Mouse (Mus musculus) liver, adult 2 months (tissue): ENCODE data around the gene Washc1. TPM values are rescaled to one million over a fixed set of nuclear protein-coding genes. Genes with fewer than 3 reads are reported as not detected.
"Not testable (repeated sequence)": the region's sequence is repeated elsewhere in the genome, so short reads cannot be mapped to it uniquely, and the experiment has no call there.

ENCODE experiments used
- DNase-seq: peaks from one replicate; pipeline ENCODE4 v3.0.0-alpha.2; 2011; ENCODE audit warnings: low read depth, low spot score; ENCODE audit errors: extremely low read depth
- H3K27ac ChIP-seq: fragments of 200-500 bp; replicated peaks from 2 replicates; pipeline ENCODE4 v1.5.1; 2012; ENCODE audit warnings: low read depth, mild to moderate bottlenecking, control low read depth, inconsistent platforms, low read length; ENCODE audit not compliant: insufficient read depth
- H3K27me3 ChIP-seq: fragments of 200-500 bp; 2 replicates; pipeline ENCODE4 v1.6.1; 2012; ENCODE audit warnings: mild to moderate bottlenecking, moderate library complexity, low read length, inconsistent platforms; ENCODE audit not compliant: control insufficient read depth, insufficient read depth
- H3K36me3 ChIP-seq: fragments of 200-500 bp; 2 replicates; pipeline ENCODE4 v1.6.1; 2012; ENCODE audit warnings: low read length, inconsistent platforms; ENCODE audit not compliant: control insufficient read depth, insufficient read depth
- H3K4me1 ChIP-seq: fragments of 200-500 bp; 2 replicates; pipeline ENCODE4 v1.6.1; 2011; ENCODE audit warnings: low read length; ENCODE audit not compliant: control insufficient read depth, insufficient read depth
- H3K4me3 ChIP-seq: fragments of 200-500 bp; 2 replicates; pipeline ENCODE4 v1.5.1; 2011; ENCODE audit warnings: low read depth, mild to moderate bottlenecking, control low read depth, low read length, moderate library complexity; ENCODE audit not compliant: insufficient read depth
- H3K79me2 ChIP-seq: fragments of 200-500 bp; 2 replicates; pipeline ENCODE4 v1.6.1; 2012; ENCODE audit warnings: inconsistent platforms, mild to moderate bottlenecking, low read length, moderate library complexity; ENCODE audit not compliant: control insufficient read depth, insufficient read depth
- H3K9ac ChIP-seq: fragments of 200-500 bp; 2 replicates; pipeline ENCODE4 v1.6.1; 2012; ENCODE audit warnings: low read depth, mild to moderate bottlenecking, control low read depth, inconsistent platforms, low read length
- CTCF ChIP-seq: fragments of 200-500 bp; IDR thresholded peaks from 2 replicates; pipeline ENCODE4 v1.5.1; 2011; ENCODE audit warnings: low read depth, low read length, control low read depth
- POLR2A ChIP-seq: fragments of 200-500 bp; IDR thresholded peaks from 2 replicates; pipeline ENCODE4 v1.6.1; 2011; ENCODE audit warnings: low read length, control low read depth; ENCODE audit not compliant: insufficient read depth; ENCODE audit errors: extremely low read depth
- WGBS: fragments of 180-500 bp; shearing (Covaris S2); methylation state at CpG from one replicate; pipeline ENCODE4 v1.1.7; 2018; 5-methylcytosine and 5-hydroxymethylcytosine counted together
- polyA plus RNA-seq: library from polyadenylated mRNA; depleted of rRNA; stranded (reverse); fragments of >200 nt; gene quantifications from 2 replicates; pipeline ENCODE4 v1.2.3, GENCODE M21; 2012
- total RNA-seq: library from RNA; depleted of rRNA; stranded (reverse); fragments of >200 nt; gene quantifications from 2 replicates; pipeline ENCODE4 v1.2.3, GENCODE M21; 2014

Washc1 gene
- total and polyA plus RNA-seq, 2 experiments = 10.1 to 24.9 TPM

- DNase-seq = no peak
- 98% methylated on average over 9 of the region's 9 CpGs for WGBS
- Histone ChIP-seq H3K27me3 (no peaks in the 10 kb centered on the region), H3K4me1 (no peaks in the 10 kb centered on the region), H3K79me2 (no peaks in the 10 kb centered on the region; the same call in 1 of the 2 replicates), H3K27ac (no peak overlapping the region), H3K4me3 (no peak overlapping the region), H3K36me3 (peaks cover 17% of the 10 kb centered on the region; the same call in 1 of the 2 replicates), H3K9ac (no peak overlapping the region)
- no peak for TF ChIP-seq CTCF
- no peak for TF ChIP-seq POLR2A
These were observed 19.0 kb downstream of the Washc1 start for GRCm38 (mm10) chr17:66130371-66130770.

DNA sequence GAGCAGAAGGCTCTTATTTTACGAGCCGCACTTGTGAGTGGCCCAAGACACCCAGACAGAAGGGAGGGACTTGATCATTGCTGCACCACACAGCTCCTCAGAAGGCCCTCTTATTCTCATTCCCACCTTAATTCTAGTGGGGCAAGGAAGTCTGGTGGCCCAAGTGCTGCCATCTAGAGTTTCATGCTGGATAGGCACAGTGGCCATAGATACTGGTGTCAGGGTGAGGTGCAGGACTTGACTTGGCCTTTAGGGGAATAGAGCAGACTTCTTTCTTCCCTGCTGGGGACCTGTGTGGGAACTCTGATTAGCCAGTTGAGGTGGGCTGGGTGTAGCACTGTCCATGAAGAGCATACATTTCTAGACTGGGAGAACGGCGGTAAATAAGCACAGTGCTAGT, 19.9 kb downstream of the Washc1 start:
- Histone ChIP-seq H3K27ac (no peak overlapping the region), H3K36me3 (peaks cover 17% of the 10 kb centered on the region; the same call in 1 of the 2 replicates), H3K79me2 (no peaks in the 10 kb centered on the region), H3K4me1 (no peaks in the 10 kb centered on the region), H3K4me3 (no peak overlapping the region), H3K9ac (no peak overlapping the region), H3K27me3 (no peaks in the 10 kb centered on the region)
- 96% methylated on average over 4 of the region's 4 CpGs for WGBS
- DNase-seq = no peak
- TF ChIP-seq POLR2A = no peak
- peak; percentile 18; the same call in 1 of the 2 replicates for TF ChIP-seq CTCF

GRCm38 (mm10) chr17:66152706-66153662, 41.6 kb downstream of the Washc1 start:
- H3K9ac ChIP-seq, H3K27me3 ChIP-seq, DNase-seq, H3K4me1 ChIP-seq, H3K79me2 ChIP-seq, H3K4me3 ChIP-seq, H3K27ac ChIP-seq: not testable (repeated sequence)
- H3K36me3 ChIP-seq = peaks cover 16% of the 10 kb centered on the region; the same call in 1 of the 2 replicates
- 67% methylated on average over 5 of the region's 8 CpGs for WGBS

DNA sequence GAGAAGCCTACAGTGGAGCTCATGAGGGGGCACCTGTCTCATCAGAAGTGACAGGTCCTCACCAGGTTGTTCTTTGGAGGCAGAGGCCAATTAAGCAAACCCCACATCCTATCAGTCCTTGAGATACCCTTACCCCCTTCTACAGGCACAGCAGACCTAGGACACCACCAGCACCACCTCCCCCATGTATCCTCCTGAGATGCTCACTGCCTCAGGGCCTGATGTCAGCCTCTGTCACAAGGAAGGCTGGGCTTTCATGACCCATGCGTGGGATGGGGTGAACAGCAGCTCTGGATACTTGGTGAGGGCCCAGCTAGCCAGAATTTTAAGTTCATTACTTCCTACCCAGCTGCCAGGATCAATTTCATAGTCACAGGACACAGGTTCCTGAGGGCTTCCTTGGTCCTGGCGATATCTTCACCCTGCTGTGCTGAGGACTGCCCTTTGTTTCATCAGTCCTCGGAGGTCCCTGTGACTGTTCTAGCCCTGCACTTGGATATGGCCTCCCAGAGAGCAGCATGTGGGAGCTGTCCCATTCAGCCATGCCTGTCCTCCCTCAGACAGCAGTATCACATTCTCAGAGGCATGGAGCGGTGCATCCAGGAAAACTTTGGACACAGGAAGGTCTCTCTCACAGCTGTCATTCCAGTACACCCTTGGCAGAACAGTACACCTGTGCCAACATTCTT, 42.5 kb downstream of the Washc1 start:
- 85% methylated on average over 4 of the region's 4 CpGs for WGBS
- H3K79me2 ChIP-seq, H3K9ac ChIP-seq, DNase-seq, H3K4me1 ChIP-seq, H3K27me3 ChIP-seq, H3K4me3 ChIP-seq, H3K27ac ChIP-seq: not testable (repeated sequence)
- peaks cover 12% of the 10 kb centered on the region; the same call in 1 of the 2 replicates for H3K36me3 ChIP-seq

- Histone ChIP-seq H3K9ac (no peak overlapping the region), H3K36me3 (peaks cover 8% of the 10 kb centered on the region; the same call in 1 of the 2 replicates), H3K27me3 (no peaks in the 10 kb centered on the region), H3K4me3 (no peak overlapping the region), H3K27ac (no peak overlapping the region), H3K79me2 (no peaks in the 10 kb centered on the region), H3K4me1 (no peaks in the 10 kb centered on the region)
- TF ChIP-seq POLR2A = no peak
- TF ChIP-seq CTCF = no peak
- 60% methylated on average over 2 of the region's 2 CpGs for WGBS
- no peak for DNase-seq
These were observed 43.5 kb downstream of the Washc1 start for GRCm38 (mm10) chr17:66154876-66155275.

GRCm38 (mm10) chr17:66158271-66158670, 46.9 kb downstream of the Washc1 start:
- Histone ChIP-seq H3K9ac (no peak overlapping the region), H3K36me3 (no peaks in the 10 kb centered on the region), H3K27ac (no peak overlapping the region), H3K27me3 (no peaks in the 10 kb centered on the region), H3K4me1 (no peaks in the 10 kb centered on the region), H3K79me2 (no peaks in the 10 kb centered on the region), H3K4me3 (no peak overlapping the region)
- 91% methylated on average over 5 of the region's 5 CpGs for WGBS
- TF ChIP-seq CTCF = no peak
- TF ChIP-seq POLR2A = no peak
- DNase-seq = no peak

DNA sequence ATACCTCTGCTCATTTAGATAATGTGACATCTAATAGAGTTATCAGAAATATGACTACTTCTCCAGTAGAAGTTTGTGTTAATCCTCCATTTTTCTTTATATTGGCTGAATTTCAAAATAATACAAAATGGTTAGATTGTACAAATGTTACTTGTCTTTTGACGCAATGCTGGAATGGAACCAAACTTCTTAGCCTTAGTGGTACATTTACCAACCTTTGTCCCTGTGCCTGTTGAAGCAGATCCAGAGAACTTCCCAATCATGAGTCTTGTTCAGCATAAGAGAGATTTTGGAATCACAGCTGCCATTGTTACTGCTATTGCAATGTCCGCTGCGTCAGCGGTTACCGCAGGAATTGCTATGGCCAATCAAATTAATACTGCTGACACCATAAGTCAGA, 55.8 kb downstream of the Washc1 start:
- H3K4me3 ChIP-seq, H3K27me3 ChIP-seq, H3K36me3 ChIP-seq, H3K9ac ChIP-seq, DNase-seq, H3K27ac ChIP-seq, H3K4me1 ChIP-seq, H3K79me2 ChIP-seq: not testable (repeated sequence)
- WGBS = 96% methylated on average over 5 of the region's 5 CpGs
